Mouse (Mus musculus) v-Abl transformed pro-B cells (cell line): ENCODE measurements at regions not wholly inside any gene's neighbourhood (a gene's known extent, or its start where the extent isn't known, plus 50 kb on each side); places are given as distances from the start of the nearest gene placed in this dataset.

Source experiments
- in situ Hi-C, 2 experiments: fragments of 400-800 bp; cut with MboI; formaldehyde crosslinking; loops; one replicate each; pipeline ENCODE4 v1.15.1; 2025; ENCODE audit not compliant: unreplicated experiment in 2 of 2

GRCm38 (mm10) chr5:136619315-136620231 is 52.3 kb upstream of the Cux1 start:
- in situ Hi-C loops, result loop anchor here (5.0 kb wide), 3 partner anchors 43 to 83 kb away; partner anchors contain the start of gene Cux1 (in 2 of the 2)

- in situ Hi-C loops, result loop anchor here (5.0 kb wide), 3 partner anchors 42 to 82 kb away; partner anchors contain the start of gene Cux1 (in 2 of the 2)
These were observed 52.9 kb upstream of the Cux1 start for GRCm38 (mm10) chr5:136620234-136620633.

DNA sequence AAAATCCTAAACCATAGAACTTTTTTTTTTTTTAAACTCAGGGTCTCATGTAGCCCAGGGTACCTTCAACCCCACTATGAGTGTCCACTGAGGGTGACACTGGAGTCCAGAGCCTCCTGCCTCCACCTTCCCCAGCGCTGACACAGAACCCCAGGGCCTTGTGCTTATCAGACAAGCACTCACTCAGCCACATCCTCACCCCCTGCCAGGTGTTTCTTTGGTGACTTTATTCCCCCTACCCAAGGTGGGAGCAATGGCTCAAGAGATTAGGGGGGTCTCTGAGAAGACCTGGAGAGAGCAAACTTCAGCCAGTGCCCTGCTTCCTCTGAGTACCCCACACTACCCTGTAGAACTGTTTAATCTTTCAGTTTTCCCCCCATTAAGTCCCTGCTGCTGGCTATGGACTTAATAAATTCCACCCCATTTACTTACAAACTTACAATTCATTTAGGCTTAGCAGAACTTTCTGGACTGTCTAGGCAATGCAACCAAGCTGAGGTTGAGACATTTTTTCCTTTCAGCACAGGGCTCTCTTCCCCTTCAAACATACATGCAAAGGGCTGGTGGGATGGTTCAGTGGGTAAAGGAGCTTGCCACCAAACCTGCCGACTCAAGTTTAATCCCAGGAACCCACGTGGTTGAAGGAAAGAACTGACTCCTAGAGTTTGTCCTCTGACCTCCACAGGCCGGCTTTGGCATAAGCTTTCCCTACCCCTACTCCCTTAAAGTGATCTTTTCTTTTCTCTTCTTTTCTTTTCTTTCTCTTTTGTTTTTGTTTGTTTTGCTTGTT is 54.2 kb upstream of the Cux1 start:
- in situ Hi-C loops, result loop anchor here (5.0 kb wide), 3 partner anchors 41 to 81 kb away; partner anchors contain the start of gene Cux1 (in 2 of the 2)

- in situ Hi-C loops, result loop anchor here (5.0 kb wide), 3 partner anchors 40 to 80 kb away; partner anchors contain the start of gene Cux1 (in 2 of the 2)
These were observed 54.9 kb upstream of the Cux1 start for GRCm38 (mm10) chr5:136622152-136622551.

DNA sequence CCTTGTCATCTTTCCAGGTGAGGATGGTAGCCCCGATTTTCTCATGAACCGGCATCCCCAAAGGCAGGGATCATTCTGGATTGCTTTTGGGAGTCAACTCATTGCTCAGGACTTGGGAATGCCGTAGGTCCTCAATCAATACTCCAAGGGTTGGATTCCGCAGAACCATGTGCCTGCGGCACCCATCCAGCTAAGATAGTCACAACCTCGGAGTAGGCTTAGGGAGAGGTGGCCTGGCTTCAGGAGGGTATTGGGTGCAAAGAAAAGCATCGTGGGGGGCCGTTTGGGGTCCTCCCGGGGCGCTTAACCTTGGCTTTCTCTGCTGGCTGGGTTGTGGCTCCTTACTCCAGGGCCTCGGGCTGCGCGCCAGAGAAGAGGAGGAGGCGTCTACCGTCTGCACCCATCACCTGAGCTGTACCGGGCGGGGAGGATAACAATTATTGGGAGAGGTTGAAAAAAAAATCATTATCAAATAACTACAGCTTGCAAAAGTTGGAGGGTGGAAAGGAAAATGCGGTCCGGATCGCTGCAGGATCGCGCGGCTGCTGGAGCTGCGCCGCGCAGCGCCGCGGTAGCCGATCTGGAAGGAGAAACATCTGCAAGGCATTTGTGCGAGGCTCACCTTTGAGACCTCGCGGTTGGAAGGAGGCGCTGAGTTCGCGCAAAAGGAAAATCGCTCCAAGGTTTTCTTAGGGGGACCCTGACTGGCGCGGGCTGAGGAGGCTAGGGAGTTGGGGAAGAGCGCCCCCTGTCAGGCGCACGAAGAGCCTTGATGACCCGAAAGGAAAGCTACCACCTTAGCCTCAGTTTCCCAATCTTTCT is 55.6 kb upstream of the Cux1 start:
- in situ Hi-C loops, result loop anchor here (5.0 kb wide), 3 partner anchors 39 to 79 kb away; partner anchors contain the start of gene Cux1 (in 2 of the 2)

DNA sequence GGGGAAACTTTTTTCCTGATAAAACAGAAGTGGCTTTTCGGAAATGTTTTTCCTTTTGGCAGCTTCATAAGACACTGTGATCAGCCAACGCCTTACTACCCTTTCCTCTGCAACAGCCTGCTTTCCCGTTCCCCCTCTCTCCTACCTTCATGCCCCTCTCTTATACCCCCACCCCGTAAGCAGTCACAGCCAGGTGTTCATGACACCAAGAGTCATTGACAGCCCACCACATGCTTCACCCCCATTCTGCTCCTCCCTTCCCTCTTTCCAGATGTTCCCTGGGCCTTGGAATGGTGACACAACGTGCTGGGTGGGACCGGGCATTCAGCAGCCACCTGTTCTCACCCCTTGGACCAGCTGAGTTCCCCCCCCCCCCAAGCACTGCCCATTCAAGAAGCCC is 56.5 kb upstream of the Cux1 start:
- in situ Hi-C loops, result loop anchor here (5.0 kb wide), 3 partner anchors 39 to 79 kb away; partner anchors contain the start of gene Cux1 (in 2 of the 2)

- in situ Hi-C loops, result loop anchor here in 1 of 2 experiments (5.0 kb wide), 1 partner anchor 37 kb away; no protein-coding TSS in a partner anchor
These were observed 58.1 kb upstream of the Cux1 start for GRCm38 (mm10) chr5:136625176-136625991.

DNA sequence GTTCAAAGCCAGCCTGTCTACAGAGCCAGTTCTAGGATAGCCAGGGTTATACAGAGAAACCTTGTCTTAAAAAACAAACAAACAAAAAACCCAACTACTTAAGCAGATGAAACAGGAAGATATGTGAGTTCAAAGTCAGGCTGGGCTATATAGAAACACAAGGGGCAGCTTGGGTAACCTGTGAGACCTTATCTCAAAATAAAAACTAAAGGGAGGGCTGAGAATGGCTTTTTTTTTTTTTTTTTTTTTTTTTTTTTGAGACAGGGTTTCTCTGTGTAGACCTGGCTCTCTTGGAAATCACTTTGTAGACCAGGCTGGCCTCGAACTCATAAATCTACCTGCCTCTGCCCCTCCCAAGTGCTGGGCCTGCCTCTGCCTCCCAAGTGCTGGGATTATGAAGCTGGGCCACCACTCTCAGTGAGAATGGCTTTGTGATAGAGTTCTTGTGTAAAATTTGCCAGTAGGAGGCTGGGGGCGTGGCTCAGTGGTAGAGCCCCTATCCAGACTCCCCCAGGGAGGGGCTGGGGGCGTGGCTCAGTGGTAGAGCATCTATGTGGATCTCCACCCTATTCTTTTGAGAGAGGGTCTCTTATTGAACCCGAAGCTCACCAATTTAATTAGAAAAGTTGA is 59.0 kb upstream of the Cux1 start:
- in situ Hi-C loops, result loop anchor here in 1 of 2 experiments (5.0 kb wide), 1 partner anchor 36 kb away; no protein-coding TSS in a partner anchor

- in situ Hi-C loops, result loop anchor here in 1 of 2 experiments (5.0 kb wide), 1 partner anchor 35 kb away; no protein-coding TSS in a partner anchor
These were observed 59.6 kb upstream of the Cux1 start for GRCm38 (mm10) chr5:136626891-136627290.

DNA sequence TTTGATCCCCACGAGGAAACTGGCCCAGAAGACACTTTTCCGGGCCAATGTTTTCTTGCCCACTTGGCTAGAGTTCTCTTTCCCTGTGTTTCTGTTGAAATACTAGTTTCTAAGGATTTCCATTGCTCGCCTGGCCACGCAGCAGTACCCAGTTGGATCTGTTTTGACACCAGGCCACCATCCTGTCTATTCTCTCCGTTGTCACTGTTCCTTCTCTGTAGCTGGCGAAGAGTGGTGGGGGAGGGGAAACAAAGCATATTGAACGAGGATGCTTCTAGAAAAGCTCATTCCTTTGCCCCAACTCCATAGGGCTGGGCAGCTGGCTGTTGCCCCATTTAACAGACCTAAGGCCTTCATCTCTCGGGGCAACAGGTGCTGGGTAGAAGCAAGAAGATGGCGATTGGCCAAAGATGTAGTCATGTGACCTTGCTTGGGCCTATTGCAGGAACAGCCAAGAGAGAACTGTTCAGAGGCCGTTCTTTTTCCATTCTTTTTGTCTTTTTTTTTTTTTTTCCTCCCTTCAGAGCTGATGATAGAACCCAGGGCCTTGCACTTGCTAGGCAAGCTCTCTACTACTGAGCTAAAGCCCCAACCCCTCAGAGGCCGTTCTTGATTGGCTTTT is 60.5 kb upstream of the Cux1 start:
- in situ Hi-C loops, result loop anchor here in 1 of 2 experiments (5.0 kb wide), 1 partner anchor 35 kb away; no protein-coding TSS in a partner anchor

DNA sequence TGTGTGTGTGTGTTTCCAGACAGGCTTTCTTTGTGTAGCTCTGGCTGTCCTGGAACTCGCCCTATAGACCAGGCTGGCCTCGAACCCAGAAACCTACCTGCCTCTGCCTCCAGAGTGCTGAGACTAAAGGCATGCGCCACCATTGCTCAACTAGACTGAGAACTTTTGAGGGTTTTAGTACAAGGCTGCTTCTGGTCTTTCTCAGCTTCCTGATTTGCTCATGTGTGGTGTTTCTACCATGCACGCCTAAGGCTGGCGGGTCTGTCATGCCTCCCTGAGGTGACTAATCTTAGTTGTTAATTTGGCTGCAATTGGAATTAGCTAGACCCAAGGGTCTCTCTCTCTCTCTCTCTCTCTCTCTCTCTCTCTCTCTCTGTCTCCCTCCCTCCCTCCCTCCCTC is 61.2 kb upstream of the Cux1 start:
- in situ Hi-C loops, result loop anchor here in 1 of 2 experiments (5.0 kb wide), 1 partner anchor 34 kb away; no protein-coding TSS in a partner anchor

DNA sequence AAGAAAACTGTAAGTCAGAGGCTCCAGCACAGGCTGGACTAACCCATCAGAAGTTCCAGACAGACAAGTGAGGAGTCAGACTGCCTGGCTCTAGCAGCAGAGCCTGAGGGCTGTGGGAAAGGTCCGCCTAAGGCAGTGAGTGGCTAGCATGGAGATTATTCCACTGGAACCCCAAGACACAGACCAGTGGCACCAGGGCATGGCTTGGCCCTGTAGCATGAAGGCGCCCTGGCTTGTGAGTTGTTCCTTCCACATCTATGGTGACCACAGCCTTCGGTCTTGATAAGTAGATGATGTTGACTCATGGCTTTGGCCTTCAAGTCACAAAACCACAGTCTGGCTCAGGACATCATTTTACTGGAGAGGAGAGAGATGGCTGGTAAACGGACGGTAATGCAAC is 60.7 kb upstream of the Myl10 start:
- in situ Hi-C loops, result no loop called here

GRCm38 (mm10) chr5:136633901-136634300 is 59.0 kb upstream of the Myl10 start:
- in situ Hi-C loops, result no loop called here

GRCm38 (mm10) chr5:136635119-136635518 is 57.8 kb upstream of the Myl10 start:
- in situ Hi-C loops, result no loop called here

DNA sequence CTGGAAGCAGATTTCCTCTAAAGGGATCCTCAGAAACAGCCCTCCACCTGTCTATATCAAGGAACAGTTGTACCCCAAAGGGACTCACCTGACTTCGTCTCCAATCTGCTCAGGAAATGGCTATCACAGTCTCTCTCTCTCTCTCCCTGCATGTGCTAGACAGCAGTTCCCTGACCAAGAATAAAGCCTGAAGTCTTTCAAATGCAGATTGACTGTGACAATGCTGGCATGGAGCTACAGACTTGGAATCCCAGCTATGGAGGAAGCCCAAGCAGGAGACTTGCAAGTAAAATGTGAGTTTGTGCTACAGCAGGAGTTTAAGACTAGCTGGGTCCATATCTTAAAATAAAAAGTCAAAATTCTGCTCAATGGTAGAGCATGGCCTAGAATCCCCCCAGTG is 56.5 kb upstream of the Myl10 start:
- in situ Hi-C loops, result no loop called here

DNA sequence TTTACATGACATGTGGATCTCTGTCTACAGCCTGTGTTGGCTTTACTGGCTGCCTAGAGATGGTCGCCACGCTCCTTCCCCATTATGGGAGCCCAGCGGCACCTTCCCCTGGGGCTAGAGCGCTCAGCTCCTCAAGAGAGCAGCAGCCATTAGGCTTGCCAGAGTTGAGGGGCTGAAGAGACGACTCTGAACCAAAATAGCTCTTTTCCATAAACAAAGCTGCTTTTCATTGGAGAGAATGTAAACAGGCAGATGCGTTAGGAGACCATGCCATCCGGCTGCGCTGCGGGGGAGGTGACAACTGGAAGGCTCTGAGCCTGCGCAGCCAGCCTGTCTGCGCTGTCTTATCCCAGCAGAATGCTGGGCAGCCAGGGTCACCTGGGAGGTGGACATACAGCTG is 55.1 kb upstream of the Myl10 start:
- in situ Hi-C loops, result no loop called here

- in situ Hi-C loops, result no loop called here
These were observed 51.9 kb upstream of the Myl10 start for GRCm38 (mm10) chr5:136640871-136641619.
